Mouse (Mus musculus): ENCODE results near the gene Dpp4. TPM values are rescaled to one million over a fixed set of nuclear protein-coding genes. Genes with fewer than 3 reads are reported as not detected.

Gene Dpp4
- polyA plus RNA-seq, 1 experiment: not detected

GRCm38 (mm10) chr2:62398115-62398875 is 13.7 kb downstream of the Dpp4 start:
- Histone ChIP-seq H3K4me3 (ENCODE audit: insufficient read depth, poor library complexity, severe bottlenecking) (no peak overlapping the region), H3K79me2 (ENCODE audit: control insufficient read depth, insufficient read depth) (no peaks in the 10 kb centered on the region), H3ac (ENCODE audit: control insufficient read depth, insufficient read length, low read depth) (no peak overlapping the region), H3K27me3 (ENCODE audit: control insufficient read depth, insufficient read depth, insufficient read length) (no peaks in the 10 kb centered on the region), H3K36me3 (ENCODE audit: control insufficient read depth, insufficient read depth) (no peaks in the 10 kb centered on the region), H3K79me3 (ENCODE audit: low read depth) (no peaks in the 10 kb centered on the region)
- TF ChIP-seq CTCF (IDR thresholded peaks at IDR 0.05; ENCODE audit: control insufficient read depth, insufficient read depth, insufficient read length) (no peak), USF1 (IDR thresholded peaks at IDR 0.05; ENCODE audit: low read depth) (no peak), MAX (IDR thresholded peaks at IDR 0.05) (no peak)

DNA sequence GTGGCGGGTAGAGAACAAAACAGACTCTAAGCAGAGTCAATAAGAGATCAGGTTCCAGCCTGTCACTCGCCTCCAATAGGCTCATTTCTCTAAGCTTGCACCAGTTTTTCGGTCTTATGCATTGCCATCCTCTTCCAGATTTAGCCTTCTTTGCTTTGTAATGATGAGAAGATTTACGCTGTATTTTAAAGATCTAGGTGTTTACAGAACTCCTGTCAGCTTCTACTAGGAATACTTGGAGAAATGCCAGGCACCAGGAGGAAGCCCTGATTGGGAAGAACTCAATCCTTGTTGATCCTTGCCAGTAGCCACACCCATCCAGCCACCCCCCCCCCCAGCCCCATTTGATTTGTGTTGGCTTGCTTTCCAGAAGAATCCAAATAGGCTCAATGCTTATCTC is 14.4 kb downstream of the Dpp4 start:
- no peaks in the 10 kb centered on the region for H3K27me3 ChIP-seq (ENCODE audit: control insufficient read depth, insufficient read depth, insufficient read length)
- no peaks in the 10 kb centered on the region for H3K79me2 ChIP-seq (ENCODE audit: control insufficient read depth, insufficient read depth)
- no peaks in the 10 kb centered on the region for H3K36me3 ChIP-seq (ENCODE audit: control insufficient read depth, insufficient read depth)
- no peaks in the 10 kb centered on the region for H3K79me3 ChIP-seq (ENCODE audit: low read depth)
- H3K4me3 ChIP-seq (ENCODE audit: insufficient read depth, poor library complexity, severe bottlenecking): no peak overlapping the region
- H3ac ChIP-seq (ENCODE audit: control insufficient read depth, insufficient read length, low read depth): no peak overlapping the region
- TF ChIP-seq USF1 (IDR thresholded peaks at IDR 0.05; ENCODE audit: low read depth) (no peak), MAX (IDR thresholded peaks at IDR 0.05) (no peak), MYOD1 (IDR thresholded peaks at IDR 0.05; ENCODE audit: control insufficient read depth, insufficient read length, low read depth) (no peak), FOSL1 (IDR thresholded peaks at IDR 0.05; ENCODE audit: insufficient read depth, low read length, poor library complexity, severe bottlenecking) (no peak), CTCF (IDR thresholded peaks at IDR 0.05; ENCODE audit: control insufficient read depth, insufficient read depth, insufficient read length) (no peak), MYOG (IDR thresholded peaks at IDR 0.05; ENCODE audit: control insufficient read depth, extremely low read depth, insufficient read length) (no peak), CEBPB (IDR thresholded peaks at IDR 0.05; ENCODE audit: low read depth) (no peak)

DNA sequence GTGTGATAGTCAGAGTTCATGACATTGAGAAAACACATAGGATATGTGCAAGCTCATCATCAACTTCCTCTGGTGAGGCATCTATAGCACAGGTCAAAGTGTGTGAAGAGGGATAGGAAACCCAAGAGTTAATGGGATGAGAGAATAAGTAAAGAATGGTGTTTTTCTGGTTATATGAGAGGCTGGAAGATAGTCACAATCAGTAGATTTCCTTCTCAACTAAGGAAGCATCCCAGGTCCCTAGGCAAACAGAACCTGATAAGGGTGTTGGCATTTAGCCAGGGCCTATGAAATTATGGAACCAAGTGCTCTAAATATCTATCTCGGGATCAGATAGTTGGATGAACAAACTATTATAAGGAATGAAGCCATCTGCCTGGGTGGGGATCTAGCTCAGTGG is 15.2 kb downstream of the Dpp4 start:
- H3K4me3 ChIP-seq (ENCODE audit: insufficient read depth, poor library complexity, severe bottlenecking): no peak overlapping the region
- H3ac ChIP-seq (ENCODE audit: control insufficient read depth, insufficient read length, low read depth): no peak overlapping the region
- H3K36me3 ChIP-seq (ENCODE audit: control insufficient read depth, insufficient read depth): no peaks in the 10 kb centered on the region
- no peaks in the 10 kb centered on the region for H3K27me3 ChIP-seq (ENCODE audit: control insufficient read depth, insufficient read depth, insufficient read length)
- H3K79me3 ChIP-seq (ENCODE audit: low read depth): no peaks in the 10 kb centered on the region
- TF ChIP-seq CEBPB (IDR thresholded peaks at IDR 0.05; ENCODE audit: low read depth): no peak
- TF ChIP-seq MAX (IDR thresholded peaks at IDR 0.05): no peak
- no peak for TF ChIP-seq CTCF (IDR thresholded peaks at IDR 0.05; ENCODE audit: control insufficient read depth, insufficient read depth, insufficient read length)
- TF ChIP-seq MYOD1 (IDR thresholded peaks at IDR 0.05; ENCODE audit: control insufficient read depth, insufficient read length, low read depth): no peak
- TF ChIP-seq USF1 (IDR thresholded peaks at IDR 0.05; ENCODE audit: low read depth): no peak
- no peak for TF ChIP-seq FOSL1 (IDR thresholded peaks at IDR 0.05; ENCODE audit: insufficient read depth, low read length, poor library complexity, severe bottlenecking)
- no peak for TF ChIP-seq MYOG (IDR thresholded peaks at IDR 0.05; ENCODE audit: control insufficient read depth, extremely low read depth, insufficient read length)
- no peaks in the 10 kb centered on the region for H3K79me2 ChIP-seq (ENCODE audit: control insufficient read depth, insufficient read depth)

DNA sequence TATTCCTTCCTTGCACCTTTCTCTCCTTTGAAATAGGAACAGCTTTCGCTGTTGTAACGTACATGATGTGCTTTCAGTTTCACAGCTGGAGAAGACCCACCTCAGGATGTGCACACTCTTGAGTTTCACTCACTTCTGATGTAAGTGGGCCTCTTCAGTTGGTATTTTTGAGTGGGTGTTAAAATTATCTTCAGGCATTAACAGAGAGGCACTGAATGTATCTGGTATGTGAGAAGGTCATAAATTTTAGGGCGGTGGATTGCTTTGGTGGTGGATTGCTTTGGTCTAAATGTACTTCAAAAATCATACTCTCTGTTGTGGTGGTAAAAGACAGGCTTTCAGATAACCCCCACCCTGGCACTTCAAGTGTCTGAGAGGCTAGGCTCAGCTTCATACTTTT is 17.2 kb downstream of the Dpp4 start:
- Histone ChIP-seq H3K4me3 (ENCODE audit: insufficient read depth, poor library complexity, severe bottlenecking) (no peak overlapping the region), H3ac (ENCODE audit: control insufficient read depth, insufficient read length, low read depth) (no peak overlapping the region), H3K79me2 (ENCODE audit: control insufficient read depth, insufficient read depth) (no peaks in the 10 kb centered on the region), H3K27me3 (ENCODE audit: control insufficient read depth, insufficient read depth, insufficient read length) (no peaks in the 10 kb centered on the region), H3K36me3 (ENCODE audit: control insufficient read depth, insufficient read depth) (no peaks in the 10 kb centered on the region), H3K79me3 (ENCODE audit: low read depth) (no peaks in the 10 kb centered on the region)
- TF ChIP-seq MYOD1 (IDR thresholded peaks at IDR 0.05; ENCODE audit: control insufficient read depth, insufficient read length, low read depth) (no peak), MAX (IDR thresholded peaks at IDR 0.05) (no peak), CEBPB (IDR thresholded peaks at IDR 0.05; ENCODE audit: low read depth) (no peak), FOSL1 (IDR thresholded peaks at IDR 0.05; ENCODE audit: insufficient read depth, low read length, poor library complexity, severe bottlenecking) (no peak), MYOG (IDR thresholded peaks at IDR 0.05; ENCODE audit: control insufficient read depth, extremely low read depth, insufficient read length) (no peak), USF1 (IDR thresholded peaks at IDR 0.05; ENCODE audit: low read depth) (no peak), CTCF (IDR thresholded peaks at IDR 0.05; ENCODE audit: control insufficient read depth, insufficient read depth, insufficient read length) (no peak)

DNA sequence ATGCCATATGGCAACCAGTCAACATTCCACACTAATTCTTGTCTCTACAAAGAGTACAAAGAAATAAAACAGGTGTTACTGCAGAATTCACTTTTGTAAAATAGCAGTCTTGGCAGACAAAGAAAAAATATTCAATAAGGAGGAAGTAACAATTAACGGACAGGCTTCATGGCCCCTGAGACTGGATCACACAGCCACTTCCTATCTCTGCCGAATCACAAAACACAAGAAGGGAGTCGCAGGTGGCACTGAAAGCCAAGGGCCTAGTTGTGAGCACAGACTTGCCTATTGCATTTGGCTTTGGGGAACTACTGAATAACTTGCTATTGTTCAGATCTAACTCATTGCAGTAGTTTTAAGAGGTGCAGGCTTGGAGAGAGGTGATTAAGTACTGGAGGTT is 19.9 kb downstream of the Dpp4 start:
- Histone ChIP-seq H3K27me3 (ENCODE audit: control insufficient read depth, insufficient read depth, insufficient read length) (peaks cover 3% of the 10 kb centered on the region), H3ac (ENCODE audit: control insufficient read depth, insufficient read length, low read depth) (no peak overlapping the region), H3K79me2 (ENCODE audit: control insufficient read depth, insufficient read depth) (no peaks in the 10 kb centered on the region), H3K79me3 (ENCODE audit: low read depth) (no peaks in the 10 kb centered on the region), H3K4me3 (ENCODE audit: insufficient read depth, poor library complexity, severe bottlenecking) (no peak overlapping the region), H3K36me3 (ENCODE audit: control insufficient read depth, insufficient read depth) (no peaks in the 10 kb centered on the region)
- TF ChIP-seq USF1 (IDR thresholded peaks at IDR 0.05; ENCODE audit: low read depth) (no peak), MYOG (IDR thresholded peaks at IDR 0.05; ENCODE audit: control insufficient read depth, extremely low read depth, insufficient read length) (no peak), CEBPB (IDR thresholded peaks at IDR 0.05; ENCODE audit: low read depth) (no peak), CTCF (IDR thresholded peaks at IDR 0.05; ENCODE audit: control insufficient read depth, insufficient read depth, insufficient read length) (no peak), FOSL1 (IDR thresholded peaks at IDR 0.05; ENCODE audit: insufficient read depth, low read length, poor library complexity, severe bottlenecking) (no peak), MYOD1 (IDR thresholded peaks at IDR 0.05; ENCODE audit: control insufficient read depth, insufficient read length, low read depth) (no peak), MAX (IDR thresholded peaks at IDR 0.05) (no peak)
